Mouse (Mus musculus) lung, adult 2 months (tissue): ENCODE data around the gene Pde4d.

Source experiments
- CTCF ChIP-seq: fragments of 200-500 bp; IDR thresholded peaks from 2 replicates; pipeline ENCODE4 v1.5.1; 2011; ENCODE audit warnings: mild to moderate bottlenecking, low read length, control low read depth; ENCODE audit not compliant: insufficient read depth
- POLR2A ChIP-seq: fragments of 200-500 bp; IDR thresholded peaks from 2 replicates; pipeline ENCODE4 v1.6.1; 2011; ENCODE audit warnings: low read depth, mild to moderate bottlenecking, control low read depth, low read length, borderline replicate concordance; ENCODE audit errors: extremely low read depth

GRCm38 (mm10) chr13:108542342-108542761 lies 92.6 kb downstream of the Pde4d start:
- TF ChIP-seq CTCF (no peak), POLR2A (no peak)
